Mouse (Mus musculus) myocyte (in vitro differentiated cells): ENCODE data around the gene Rhd. TPM values are rescaled to one million over a fixed set of nuclear protein-coding genes. Genes with fewer than 3 reads are reported as not detected.

Experiments used
- H3K27me3 ChIP-seq: one replicate; pipeline ENCODE4 v1.6.1; 2011; ENCODE audit not compliant: control insufficient read depth, insufficient read depth, insufficient read length
- H3K36me3 ChIP-seq: one replicate; pipeline ENCODE4 v1.6.1; 2011; ENCODE audit not compliant: control insufficient read depth, insufficient read depth
- H3K4me2 ChIP-seq: one replicate; pipeline ENCODE4 v1.6.1; 2011; ENCODE audit warnings: low read depth, control low read depth
- H3K4me3 ChIP-seq: one replicate; pipeline ENCODE4 v1.5.1; 2011; ENCODE audit warnings: mild to moderate bottlenecking, control low read depth, moderate library complexity
- H3K79me2 ChIP-seq: one replicate; pipeline ENCODE4 v1.6.1; 2011; ENCODE audit not compliant: control insufficient read depth, insufficient read depth
- H3ac ChIP-seq: one replicate; pipeline ENCODE4 v1.6.1; 2011; ENCODE audit not compliant: control insufficient read depth, insufficient read length
- CEBPB ChIP-seq: IDR thresholded peaks from 2 replicates; pipeline ENCODE4 v1.6.1; 2011; ENCODE audit warnings: mild to moderate bottlenecking, moderate library complexity; ENCODE audit not compliant: poor library complexity, insufficient read depth, severe bottlenecking
- E2F4 ChIP-seq: IDR thresholded peaks from one replicate; pipeline ENCODE4 v1.6.1; 2011; ENCODE audit warnings: mild to moderate bottlenecking, control low read depth, moderate library complexity; ENCODE audit not compliant: insufficient read depth
- MAX ChIP-seq: IDR thresholded peaks from one replicate; pipeline ENCODE4 v1.6.1; 2011; ENCODE audit warnings: low read depth, mild to moderate bottlenecking, control low read depth
- MYOD1 ChIP-seq, 3 experiments: IDR thresholded peaks; one replicate each; pipeline ENCODE4 v1.6.1; 2011; ENCODE audit warnings: control low read depth in 2 of 3, low read depth in 2 of 3, mild to moderate bottlenecking in 2 of 3, moderate library complexity in 1 of 3; ENCODE audit not compliant: insufficient read length in 2 of 3, control insufficient read depth in 1 of 3
- MYOG ChIP-seq, 3 experiments: IDR thresholded peaks; one replicate each; pipeline ENCODE4 v1.6.1; 2011; ENCODE audit warnings: control low read depth in 2 of 3, low read depth in 2 of 3, mild to moderate bottlenecking in 2 of 3; ENCODE audit not compliant: insufficient read length in 2 of 3, control insufficient read depth in 1 of 3, insufficient read depth in 1 of 3
- POLR2A ChIP-seq: IDR thresholded peaks from one replicate; pipeline ENCODE4 v1.6.1; 2011; ENCODE audit warnings: low read depth, mild to moderate bottlenecking, control low read depth, moderate library complexity; ENCODE audit not compliant: insufficient read length
- POLR2AphosphoS2 ChIP-seq: IDR thresholded peaks from one replicate; pipeline ENCODE4 v1.6.1; 2011; ENCODE audit warnings: low read depth, control low read depth; ENCODE audit not compliant: insufficient read length
- REST ChIP-seq: IDR thresholded peaks from one replicate; pipeline ENCODE4 v1.6.1; 2011; ENCODE audit warnings: mild to moderate bottlenecking, control low read depth, moderate library complexity; ENCODE audit not compliant: insufficient read depth, insufficient read length
- SRF ChIP-seq: IDR thresholded peaks from one replicate; pipeline ENCODE4 v1.6.1; 2011; ENCODE audit warnings: low read depth; ENCODE audit not compliant: control insufficient read depth, insufficient read length
- TCF12 ChIP-seq: IDR thresholded peaks from one replicate; pipeline ENCODE4 v1.6.1; 2011; ENCODE audit warnings: mild to moderate bottlenecking, control low read depth; ENCODE audit not compliant: poor library complexity, insufficient read depth, severe bottlenecking
- TCF3 ChIP-seq: IDR thresholded peaks from one replicate; pipeline ENCODE4 v1.6.1; 2011; ENCODE audit warnings: low read depth, control low read depth; ENCODE audit not compliant: insufficient read length
- USF1 ChIP-seq: IDR thresholded peaks from one replicate; pipeline ENCODE4 v1.6.1; 2011; ENCODE audit warnings: low read depth, mild to moderate bottlenecking, control low read depth, moderate library complexity
- polyA plus RNA-seq: library from polyadenylated mRNA; unstranded; fragments of >200 nt; fragmentation: generic; extraction: Trizol; gene quantifications from one replicate; pipeline ENCODE4 v1.2.1, GENCODE M21; 2012; ENCODE audit warnings: missing spikeins

The Rhd gene
- polyA plus RNA-seq, 1 experiment = 0.98 TPM

- Histone ChIP-seq H3K79me2 (no peaks in the 10 kb centered on the region), H3ac (no peak overlapping the region), H3K4me3 (no peak overlapping the region), H3K4me2 (no peak overlapping the region), H3K36me3 (no peaks in the 10 kb centered on the region), H3K27me3 (peaks cover 18% of the 10 kb centered on the region)
- TF ChIP-seq SRF = no peak
- TF ChIP-seq POLR2AphosphoS2 = no peak
These were observed 4.9 kb downstream of the Rhd start for GRCm38 (mm10) chr4:134869068-134869730.

DNA sequence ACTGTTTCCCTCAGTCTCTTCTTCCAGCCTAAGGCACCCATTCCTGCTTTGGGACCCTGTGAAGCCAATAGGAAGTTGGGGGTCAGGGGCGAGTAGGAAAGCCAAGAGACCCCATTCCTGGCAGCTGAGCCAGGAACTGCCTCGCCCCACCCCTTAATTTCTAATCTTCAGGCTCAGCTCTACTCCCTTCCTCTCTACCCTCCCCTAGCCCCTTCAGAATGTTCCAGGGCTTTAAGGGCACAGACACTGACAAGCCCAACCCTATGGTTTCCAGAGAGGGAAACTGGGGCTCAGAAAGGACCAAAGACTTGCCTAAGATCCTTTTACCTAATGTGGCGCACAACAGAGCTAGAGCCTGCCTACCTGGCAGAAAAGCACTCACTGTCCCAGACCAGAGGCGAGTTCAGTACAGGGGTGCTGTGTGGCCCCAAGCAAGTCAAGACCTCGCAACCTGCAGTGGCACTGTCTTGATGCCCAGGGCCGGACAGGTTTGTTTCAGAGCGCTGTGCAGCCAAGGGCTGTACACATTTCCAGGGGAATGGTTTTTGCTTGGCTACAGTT is 5.6 kb downstream of the Rhd start:
- no peak for TF ChIP-seq E2F4
- TF ChIP-seq TCF3 = no peak
- no peak for TF ChIP-seq USF1
- TF ChIP-seq TCF12 = no peak
- no peak for TF ChIP-seq POLR2AphosphoS2
- no peak for TF ChIP-seq POLR2A
- no peak for TF ChIP-seq MYOG (IDR thresholded peaks at IDR 0.05; ENCODE audit: control insufficient read depth in 1 of 3, insufficient read depth in 1 of 3, insufficient read length in 2 of 3, low read depth in 2 of 3)
- no peak for TF ChIP-seq REST
- no peak for TF ChIP-seq MYOD1 (IDR thresholded peaks at IDR 0.05; ENCODE audit: control insufficient read depth in 1 of 3, insufficient read length in 2 of 3, low read depth in 2 of 3)
- TF ChIP-seq CEBPB = no peak
- TF ChIP-seq MAX = no peak
- TF ChIP-seq SRF = no peak
- Histone ChIP-seq H3K36me3 (no peaks in the 10 kb centered on the region), H3K27me3 (peaks cover 13% of the 10 kb centered on the region), H3K79me2 (no peaks in the 10 kb centered on the region), H3ac (no peak overlapping the region), H3K4me2 (no peak overlapping the region), H3K4me3 (no peak overlapping the region)

DNA sequence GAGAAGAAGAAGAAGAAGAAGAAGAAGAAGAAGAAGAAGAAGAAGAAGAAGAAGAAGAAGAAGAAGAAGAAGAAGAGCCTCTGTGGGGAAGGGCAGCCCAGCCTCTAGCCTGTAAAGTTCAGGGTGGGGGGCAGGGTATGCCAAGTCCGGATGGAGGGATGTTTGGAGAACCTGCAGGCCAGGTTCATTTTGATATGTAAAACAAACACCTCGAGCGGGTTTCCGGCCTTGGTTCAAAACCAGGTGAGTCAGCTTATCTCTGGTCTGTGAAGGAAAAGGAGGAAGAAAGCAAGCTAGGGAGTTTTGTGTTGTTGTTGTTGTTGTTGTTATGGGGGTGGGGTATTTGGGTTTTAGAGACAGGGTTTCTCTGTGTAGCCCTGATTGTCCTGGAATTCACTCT is 7.1 kb downstream of the Rhd start:
- no peak overlapping the region for H3K4me3 ChIP-seq
- no peak overlapping the region for H3K4me2 ChIP-seq
- H3K79me2 ChIP-seq = no peaks in the 10 kb centered on the region
- no peaks in the 10 kb centered on the region for H3K36me3 ChIP-seq
- TF ChIP-seq TCF3 = no peak
- no peak for TF ChIP-seq POLR2AphosphoS2
- TF ChIP-seq MYOD1 (IDR thresholded peaks at IDR 0.05; ENCODE audit: control insufficient read depth in 1 of 3, insufficient read length in 2 of 3, low read depth in 2 of 3) = no peak
- no peak for TF ChIP-seq USF1
- no peak for TF ChIP-seq SRF
- no peak for TF ChIP-seq E2F4
- no peak for TF ChIP-seq MAX
- TF ChIP-seq MYOG (IDR thresholded peaks at IDR 0.05; ENCODE audit: control insufficient read depth in 1 of 3, insufficient read depth in 1 of 3, insufficient read length in 2 of 3, low read depth in 2 of 3) = no peak
- H3ac ChIP-seq = no peak overlapping the region
- peaks cover 5% of the 10 kb centered on the region for H3K27me3 ChIP-seq

DNA sequence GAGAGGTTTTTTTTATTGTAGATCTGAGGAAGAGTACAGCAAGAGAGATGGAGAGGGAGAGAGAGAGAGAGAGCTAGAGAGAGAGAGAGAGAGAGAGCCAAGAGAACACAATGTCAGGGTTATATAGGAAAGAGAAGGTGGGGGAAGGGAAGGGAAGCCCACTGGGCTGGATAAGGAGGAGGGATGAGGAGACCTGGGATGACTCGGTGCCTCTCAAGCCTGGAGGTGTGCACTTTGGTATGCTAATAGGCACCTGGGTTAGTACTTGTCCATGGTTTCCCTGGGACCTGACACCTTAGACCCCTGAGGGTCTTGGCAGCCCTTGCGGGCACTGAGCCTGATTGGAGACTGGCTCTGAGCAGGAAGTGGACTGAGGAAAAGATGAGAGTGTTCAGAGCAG is 7.6 kb downstream of the Rhd start:
- H3K27me3 ChIP-seq = peaks cover 5% of the 10 kb centered on the region
- no peak overlapping the region for H3K4me2 ChIP-seq
- no peaks in the 10 kb centered on the region for H3K79me2 ChIP-seq
- no peaks in the 10 kb centered on the region for H3K36me3 ChIP-seq
- no peak overlapping the region for H3ac ChIP-seq
- no peak overlapping the region for H3K4me3 ChIP-seq
- TF ChIP-seq POLR2A (no peak), MAX (no peak), USF1 (no peak), TCF12 (no peak), REST (no peak), CEBPB (no peak), TCF3 (no peak), SRF (no peak), MYOG (IDR thresholded peaks at IDR 0.05; ENCODE audit: control insufficient read depth in 1 of 3, insufficient read depth in 1 of 3, insufficient read length in 2 of 3, low read depth in 2 of 3) (no peak), POLR2AphosphoS2 (no peak)

DNA sequence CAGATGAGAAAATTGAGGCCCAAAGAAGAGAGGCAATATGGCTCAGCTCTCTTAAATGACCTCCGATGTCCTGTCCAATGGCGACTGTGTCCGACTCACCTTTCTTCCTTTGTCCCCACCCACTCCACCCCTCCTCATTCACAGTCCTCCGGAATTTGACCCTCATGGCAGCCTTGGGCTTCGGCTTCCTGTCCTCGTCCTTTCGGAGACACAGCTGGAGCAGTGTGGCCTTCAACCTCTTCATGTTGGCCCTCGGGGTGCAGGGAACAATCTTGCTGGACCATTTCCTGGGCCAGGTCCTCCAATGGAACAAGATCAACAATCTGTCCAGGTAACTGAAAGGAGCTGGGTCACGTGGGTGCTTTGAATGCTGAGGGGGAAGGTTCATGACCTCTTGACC is 11.8 kb downstream of the Rhd start:
- no peak overlapping the region for H3K4me3 ChIP-seq
- H3K36me3 ChIP-seq = no peaks in the 10 kb centered on the region
- no peak overlapping the region for H3ac ChIP-seq
- H3K27me3 ChIP-seq = no peaks in the 10 kb centered on the region
- no peak for TF ChIP-seq CEBPB
- no peak for TF ChIP-seq TCF3
- no peak for TF ChIP-seq SRF
- TF ChIP-seq MYOD1 (IDR thresholded peaks at IDR 0.05; ENCODE audit: control insufficient read depth in 1 of 3, insufficient read length in 2 of 3, low read depth in 2 of 3) = no peak
- no peak for TF ChIP-seq MAX
- TF ChIP-seq USF1 = no peak
- no peak for TF ChIP-seq POLR2A
- no peak for TF ChIP-seq MYOG (IDR thresholded peaks at IDR 0.05; ENCODE audit: control insufficient read depth in 1 of 3, insufficient read depth in 1 of 3, insufficient read length in 2 of 3, low read depth in 2 of 3)
- no peak for TF ChIP-seq TCF12
- no peak for TF ChIP-seq POLR2AphosphoS2
- no peak for TF ChIP-seq E2F4
- TF ChIP-seq REST = no peak
- no peak overlapping the region for H3K4me2 ChIP-seq
- no peaks in the 10 kb centered on the region for H3K79me2 ChIP-seq
